Mouse (Mus musculus): Measurements from ENCODE around the gene Rpa1. TPM values are rescaled to one million over a fixed set of nuclear protein-coding genes. Genes with fewer than 3 reads are reported as not detected.
"Not testable (repeated sequence)": the region's sequence is repeated elsewhere in the genome, so short reads cannot be mapped to it uniquely, and the experiment has no call there.

The Rpa1 gene
- total RNA-seq (2021) = 10 to 100 TPM; 60.4 to 62.5 TPM
- long read RNA-seq, experiment 1, full-length matches to known transcripts = 54 of 68 reads
- long read RNA-seq, experiment 1, partial matches to known transcripts = 12 of 68 reads
- long read RNA-seq, experiment 1, other reads (novel, unspliced or antisense) = 2 of 68 reads
- long read RNA-seq, experiment 2, full-length matches to known transcripts = 64 of 82 reads
- long read RNA-seq, experiment 2, partial matches to known transcripts = 16 of 82 reads
- long read RNA-seq, experiment 2, other reads (novel, unspliced or antisense) = 2 of 82 reads

DNA sequence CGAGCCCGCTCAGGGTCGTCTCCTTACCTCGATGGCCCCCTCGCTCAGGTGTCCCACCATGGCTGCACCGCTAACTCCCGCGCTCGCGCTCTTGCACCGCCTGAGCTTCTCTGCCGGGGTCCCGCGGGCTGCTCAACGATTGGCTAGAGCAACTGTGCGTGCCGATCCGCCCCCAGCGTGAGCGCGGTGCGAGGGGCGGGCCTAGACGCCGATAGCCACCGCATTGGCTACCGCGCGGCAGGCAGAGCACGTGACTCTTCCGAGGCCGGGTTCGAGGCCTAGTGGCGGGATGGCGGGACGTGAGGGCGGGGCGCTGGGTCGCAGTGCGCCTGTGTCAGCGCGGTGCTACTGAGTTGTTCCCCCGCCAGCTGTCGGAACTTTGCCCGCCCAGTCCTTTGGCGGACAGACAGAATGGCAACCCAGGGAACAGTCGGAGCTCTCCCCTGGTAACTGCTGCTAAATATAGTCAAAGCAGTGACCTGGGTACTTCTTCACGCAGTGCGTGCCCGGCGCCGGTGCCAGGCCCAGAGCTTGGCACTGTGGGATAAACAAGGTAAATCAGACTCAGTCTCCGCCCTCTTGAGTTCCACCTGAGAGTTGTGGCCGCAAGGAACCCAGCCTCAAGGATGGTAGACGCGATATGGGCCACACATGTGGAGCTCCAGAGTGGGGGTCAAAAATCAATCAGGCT lies at the start of gene Rpa1, which contains the start of gene Smyd4:
Gene Rpa1 (minus strand): TSS at position 126 of the 691 bp plus-strand sequence.
Gene Smyd4 (plus strand): TSS at position 235 of the 691 bp plus-strand sequence.
- intact Hi-C loops (cut with DNase I) = no loop called here
- no peak for TF ChIP-seq CTCF (IDR thresholded peaks at IDR 0.05)
- DNase-seq = peak; percentile 98
- Histone ChIP-seq H3K27ac (peak within 1 kb of the TSS; percentile 86), H3K4me3 (peak within 1 kb of the TSS; percentile 88)

GRCm38 (mm10) chr11:75397452-75397851 lies 49.3 kb upstream of the Rpa1 start:
- no peak overlapping the region for H3K4me3 ChIP-seq
- no peak for DNase-seq
- TF ChIP-seq CTCF (IDR thresholded peaks at IDR 0.05) = no peak
- intact Hi-C loops (cut with DNase I) = no loop called here
- H3K27ac ChIP-seq = no peak overlapping the region

DNA sequence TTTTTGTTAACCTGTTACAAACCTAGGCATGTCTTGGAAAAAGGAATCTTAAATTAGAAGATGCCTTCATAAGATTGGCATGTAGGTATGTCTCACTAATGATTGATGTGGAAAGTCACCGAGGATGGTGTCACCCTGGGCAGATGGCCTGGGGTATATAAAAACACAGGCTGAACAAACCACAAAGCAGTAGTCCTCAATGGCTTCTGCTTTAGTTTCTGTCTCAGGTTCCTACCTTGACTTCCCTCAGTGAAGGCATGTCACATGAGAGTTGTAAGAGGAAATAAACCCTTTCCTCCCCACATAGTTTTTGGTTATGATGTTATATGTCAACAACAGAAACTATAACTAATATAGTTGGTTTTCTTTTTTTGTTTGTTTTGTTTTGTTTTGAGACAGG lies 47.5 kb upstream of the Rpa1 start:
- H3K27ac ChIP-seq = peak overlapping the region; percentile 43; the same call in 1 of the 2 replicates
- DNase-seq = no peak
- intact Hi-C loops (cut with DNase I) = no loop called here
- H3K4me3 ChIP-seq = no peak overlapping the region
- TF ChIP-seq CTCF (IDR thresholded peaks at IDR 0.05) = no peak

DNA sequence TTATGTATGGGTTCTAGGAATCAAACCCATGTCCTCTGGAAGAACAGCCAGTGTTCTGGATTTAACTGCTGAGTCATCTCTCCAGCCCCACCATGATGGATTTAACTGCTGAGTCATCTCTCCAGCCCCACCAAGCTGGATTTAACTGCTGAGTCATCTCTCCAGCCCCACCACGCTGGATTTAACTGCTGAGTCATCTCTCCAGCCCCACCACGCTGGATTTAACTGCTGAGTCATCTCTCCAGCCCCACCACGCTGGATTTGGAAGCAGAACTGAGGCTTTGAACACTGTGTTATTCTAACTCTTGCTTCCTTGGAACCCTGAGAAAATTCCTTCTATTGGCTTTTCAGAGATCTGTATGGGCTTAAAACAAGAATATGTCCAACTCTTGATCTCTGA lies 35.4 kb upstream of the Rpa1 start:
- intact Hi-C loops (cut with DNase I); H3K4me3 ChIP-seq; H3K27ac ChIP-seq; DNase-seq: not testable (repeated sequence)

DNA sequence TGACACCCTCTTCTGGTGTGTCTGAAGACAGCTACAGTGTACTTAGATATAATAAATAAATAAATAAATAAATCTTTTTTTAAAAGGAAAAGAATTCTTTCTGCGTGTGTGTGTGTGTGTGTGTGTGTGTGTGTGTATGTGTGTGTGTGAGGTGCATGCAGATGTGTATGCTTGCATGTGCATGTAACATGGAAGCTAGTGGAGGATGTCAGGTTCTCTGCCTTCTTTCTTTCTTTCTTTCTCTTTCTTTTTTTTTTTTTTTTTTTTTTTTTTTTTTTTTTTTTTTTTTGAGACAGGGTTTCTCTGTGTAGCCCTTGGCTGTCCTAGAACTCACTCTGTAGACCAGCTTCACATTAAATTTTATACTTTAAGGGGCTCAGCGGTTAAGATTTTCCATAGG lies 30.7 kb upstream of the Rpa1 start:
- H3K27ac ChIP-seq; H3K4me3 ChIP-seq; DNase-seq; intact Hi-C loops (cut with DNase I): not testable (repeated sequence)

GRCm38 (mm10) chr11:75377125-75377524 lies 29.0 kb upstream of the Rpa1 start:
- Histone ChIP-seq H3K4me3 (no peak overlapping the region), H3K27ac (no peak overlapping the region)
- DNase-seq = no peak
- intact Hi-C loops (cut with DNase I) = no loop called here
- TF ChIP-seq CTCF (IDR thresholded peaks at IDR 0.05) = no peak

DNA sequence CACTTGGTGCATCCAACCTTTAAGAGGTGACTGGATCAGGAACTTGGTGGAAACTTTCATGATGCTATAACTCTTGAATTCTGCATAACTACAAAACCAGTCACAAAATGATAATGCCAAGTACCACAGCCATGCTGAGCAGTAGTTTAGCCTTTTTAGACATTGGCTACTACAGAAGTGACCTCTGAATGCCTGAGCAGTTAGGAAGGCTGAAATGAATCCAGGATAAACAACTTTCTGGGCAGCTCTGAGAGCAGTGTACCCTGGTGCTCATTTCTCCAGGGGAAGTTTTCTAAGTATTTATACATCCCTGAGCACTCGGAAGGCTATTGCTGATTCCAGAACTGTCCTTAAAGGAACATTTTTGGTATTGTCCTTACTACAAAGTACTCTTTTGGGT lies 7.4 kb upstream of the Rpa1 start:
- intact Hi-C loops (cut with DNase I) = no loop called here
- Histone ChIP-seq H3K27ac (peak overlapping the region; percentile 64), H3K4me3 (no peak overlapping the region)
- DNase-seq = no peak
- no peak for TF ChIP-seq CTCF (IDR thresholded peaks at IDR 0.05)

- H3K4me3 ChIP-seq = no peak overlapping the region
- no peak for DNase-seq
- intact Hi-C loops (cut with DNase I) = no loop called here
- TF ChIP-seq CTCF (IDR thresholded peaks at IDR 0.05) = no peak
- H3K27ac ChIP-seq = no peak overlapping the region
These were observed 3.1 kb upstream of the Rpa1 start for GRCm38 (mm10) chr11:75351225-75351624.

DNA sequence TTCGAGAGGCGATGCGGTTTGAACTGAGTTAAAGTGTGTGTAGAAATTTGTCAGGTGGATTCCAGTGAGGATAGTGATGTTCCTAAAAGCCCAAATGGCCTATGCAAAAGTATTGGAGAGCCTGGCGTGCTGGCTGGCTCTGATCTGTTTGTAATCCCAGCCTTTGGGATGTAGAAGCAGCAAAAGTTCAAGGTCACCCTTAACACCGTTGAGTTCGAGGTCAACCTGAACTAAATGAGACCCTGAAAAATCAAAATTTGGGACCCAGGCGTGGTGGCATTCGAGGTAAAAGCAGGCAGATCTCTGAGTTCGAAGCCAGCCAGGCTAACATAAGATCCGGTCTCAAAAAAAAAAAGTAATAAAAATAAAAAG lies 752 bp upstream of the Rpa1 start:
- intact Hi-C loops (cut with DNase I) = no loop called here
- no peak for TF ChIP-seq CTCF (IDR thresholded peaks at IDR 0.05)
- Histone ChIP-seq H3K27ac (peak overlapping the region; percentile 86), H3K4me3 (peak overlapping the region; percentile 88)
- DNase-seq = no peak

GRCm38 (mm10) chr11:75347596-75347995 lies 528 bp downstream of the Rpa1 start:
- intact Hi-C loops (cut with DNase I) = no loop called here
- no peak for TF ChIP-seq CTCF (IDR thresholded peaks at IDR 0.05)
- DNase-seq = no peak
- Histone ChIP-seq H3K4me3 (peak overlapping the region; percentile 88), H3K27ac (peak overlapping the region; percentile 86)

DNA sequence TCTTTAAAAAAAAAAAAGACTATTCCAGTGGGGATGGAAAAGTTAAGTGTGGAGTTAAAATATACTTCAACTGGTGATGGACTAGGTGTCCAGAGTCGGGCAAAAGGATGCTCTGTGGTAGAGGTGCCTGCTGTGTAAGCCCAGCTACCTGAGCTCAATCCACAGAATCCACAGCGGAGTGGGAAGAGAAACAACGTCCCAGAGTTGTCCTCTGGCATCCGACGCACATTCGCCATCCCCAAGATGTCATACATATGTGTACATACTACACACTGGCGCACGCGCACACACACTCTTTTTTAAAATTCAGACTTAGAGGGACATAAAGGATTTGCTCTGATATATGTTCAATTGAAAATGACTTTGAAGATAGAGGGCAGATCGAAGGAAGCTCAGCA lies 937 bp downstream of the Rpa1 start:
- Histone ChIP-seq H3K27ac (peak overlapping the region; percentile 86), H3K4me3 (peak overlapping the region; percentile 88)
- no peak for TF ChIP-seq CTCF (IDR thresholded peaks at IDR 0.05)
- DNase-seq = no peak
- intact Hi-C loops (cut with DNase I) = no loop called here

DNA sequence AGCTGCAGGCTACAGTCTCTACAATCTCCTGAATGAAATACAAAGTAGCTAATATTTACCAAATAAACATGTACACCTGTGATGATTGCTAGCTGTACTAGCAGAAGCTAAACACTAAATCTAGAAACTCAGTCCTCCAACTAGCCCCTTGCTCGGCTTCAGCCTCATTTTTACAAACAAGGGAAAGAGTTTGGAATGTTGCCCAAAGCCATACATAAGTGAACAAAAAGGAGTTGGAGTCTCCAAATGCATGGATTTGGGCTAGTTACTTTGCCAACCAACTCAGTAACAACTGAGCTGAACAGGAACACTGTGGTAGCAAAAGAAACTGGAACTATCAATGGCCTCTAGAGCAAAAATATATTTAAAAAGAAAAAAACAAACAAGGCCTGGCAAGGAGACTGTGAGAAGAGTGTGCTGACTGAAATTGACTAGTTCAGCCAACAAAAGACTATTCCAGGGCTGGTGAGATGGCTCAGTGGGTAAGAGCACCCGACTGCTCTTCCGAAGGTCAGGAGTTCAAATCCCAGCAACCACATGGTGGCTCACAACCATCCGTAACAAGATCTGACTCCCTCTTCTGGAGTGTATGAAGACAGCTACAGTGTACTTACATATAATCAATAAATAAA lies 1.5 kb downstream of the Rpa1 start:
- Histone ChIP-seq H3K27ac (no peak overlapping the region), H3K4me3 (no peak overlapping the region)
- no peak for TF ChIP-seq CTCF (IDR thresholded peaks at IDR 0.05)
- DNase-seq = no peak
- intact Hi-C loops (cut with DNase I) = no loop called here

- TF ChIP-seq CTCF (IDR thresholded peaks at IDR 0.05) = no peak
- DNase-seq = no peak
- no peak overlapping the region for H3K4me3 ChIP-seq
- H3K27ac ChIP-seq = no peak overlapping the region
- intact Hi-C loops (cut with DNase I) = no loop called here
These were observed 3.4 kb downstream of the Rpa1 start for GRCm38 (mm10) chr11:75344716-75345115.

Data from gastrocnemius, adult 2 months (tissue).